Mouse (Mus musculus) c-Kit-positive CD71-positive TER-119-positive erythroid progenitor cells, embryonic 14.5 days (primary cell): ENCODE data around the gene Gm14862.

Experiments
- DNase-seq: peaks from one replicate; pipeline ENCODE4 v3.0.0-alpha.2; 2013; ENCODE audit warnings: low spot score

Gm14862 gene

GRCm38 (mm10) chrX:9222412-9223221 is 34.1 kb downstream of the Gm14862 start:
- DNase-seq = no peak

DNA sequence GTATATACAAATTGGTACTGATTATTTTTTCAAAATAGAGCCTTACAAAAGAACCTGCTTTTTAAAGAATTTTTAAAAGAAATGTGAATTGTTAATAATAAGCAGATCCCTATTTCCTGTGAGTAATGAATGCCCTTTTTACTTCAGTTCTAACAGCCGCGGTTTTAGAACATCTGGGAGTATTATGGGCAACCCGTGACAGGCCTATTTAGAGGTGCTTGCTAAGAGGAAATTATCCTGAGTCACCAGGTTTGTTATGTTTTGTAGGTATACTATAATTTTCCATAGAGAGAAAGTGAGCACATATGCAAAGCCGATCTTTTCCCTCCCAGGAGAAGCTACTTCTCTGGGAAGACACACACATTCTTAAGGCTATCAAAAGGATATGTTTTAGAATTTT is 35.0 kb downstream of the Gm14862 start:
- DNase-seq = no peak

DNA sequence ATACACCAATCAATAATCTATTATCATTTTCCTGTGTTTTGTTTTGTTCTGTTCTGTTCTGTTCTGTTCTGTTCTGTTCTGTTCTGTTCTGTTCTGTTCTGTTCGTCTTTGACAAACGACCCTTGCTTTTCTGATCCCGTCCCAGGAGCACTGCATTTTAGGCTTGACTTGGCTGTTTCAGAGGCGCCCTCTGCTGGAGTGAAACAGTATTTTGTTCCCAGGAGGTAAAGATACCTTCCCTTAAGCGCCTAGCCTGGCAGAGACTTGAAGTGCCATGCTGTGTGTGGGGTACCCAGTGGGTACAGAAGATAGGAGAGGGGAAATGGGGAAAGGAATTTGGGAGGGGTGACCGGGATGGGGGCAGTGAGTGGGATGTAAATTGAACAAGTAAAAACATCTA is 35.5 kb downstream of the Gm14862 start:
- peak; percentile 66 for DNase-seq

GRCm38 (mm10) chrX:9219570-9219969 is 37.1 kb downstream of the Gm14862 start:
- no peak for DNase-seq

- peak; percentile 42 for DNase-seq
Measured at GRCm38 (mm10) chrX:9216244-9216643, 40.5 kb downstream of the Gm14862 start.

GRCm38 (mm10) chrX:9205121-9205520 is 51.6 kb downstream of the Gm14862 start:
- DNase-seq = no peak

DNA sequence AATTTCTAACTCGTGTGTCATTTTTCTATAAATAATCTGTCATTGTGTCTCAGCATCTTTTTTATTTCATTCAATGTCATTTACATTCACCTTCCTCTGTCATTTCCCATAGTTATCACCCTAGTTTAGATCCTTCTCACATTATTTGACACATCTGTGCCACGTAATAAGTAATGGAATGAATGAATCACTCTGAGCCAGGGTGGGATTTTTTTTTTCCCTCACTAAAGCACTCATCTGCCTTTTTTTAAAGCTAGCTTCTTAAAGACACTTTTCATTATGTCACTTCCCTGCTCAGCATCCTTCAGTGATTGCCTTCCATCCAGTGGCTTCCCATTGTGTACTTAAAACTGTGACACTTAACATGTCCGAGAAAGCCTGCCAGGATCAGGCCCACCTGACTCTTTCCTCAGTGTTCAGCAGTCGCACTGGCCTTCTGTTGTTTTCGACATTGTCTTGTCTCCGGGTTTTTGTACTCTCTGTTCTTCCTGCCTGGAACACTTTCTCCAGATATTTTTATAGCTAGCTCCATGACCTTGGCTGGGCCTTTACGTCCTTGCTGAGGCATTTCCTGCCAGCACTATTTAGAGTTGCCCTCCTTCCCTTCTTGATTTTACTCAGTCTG is 53.8 kb downstream of the Gm14862 start:
- DNase-seq = no peak

GRCm38 (mm10) chrX:9201954-9202353 is 54.7 kb downstream of the Gm14862 start:
- DNase-seq = no peak
